ENCODE assay signal across 24 mouse cellular contexts in genomic region chr9:50553547-50553946, GRCm38 (mm10). TPM values are rescaled to one million over a fixed set of nuclear protein-coding genes. Genes with fewer than 3 reads are reported as not detected.
DNase-seq lines count a peak whose midpoint lies in the region; ATAC-seq and TF ChIP-seq lines count a peak whose summit lies in the region.
"Had no signal": no experiment of that assay in that cellular context is flagged by ENCODE, and none has a peak within 500 bp of the region (broad histone marks: within the 10 kb centered on the region; RNA-seq: fewer than 3 reads in every experiment).

No protein-coding gene starts in this region.

- TF ChIP-seq POLR2A in small intestine, adult 2 months (IDR thresholded peaks at IDR 0.05; ENCODE audit: low read depth, low read length) = no peak

- no peak overlapping the region for H3K4me3 ChIP-seq in forebrain, embryonic 13.5 days
- no peak overlapping the region for H3K4me3 ChIP-seq in forebrain, embryonic 16.5 days (replicated peaks; ENCODE audit: low read length)
- no peak overlapping the region for H3K4me3 ChIP-seq in midbrain, embryonic 14.5 days (replicated peaks; ENCODE audit: low read depth, low read length)
- H3K4me3 ChIP-seq in midbrain, embryonic 15.5 days = no peak overlapping the region
- no peak overlapping the region for H3K4me3 ChIP-seq in small intestine, adult 2 months (ENCODE audit: low read depth, low read length)
- H3K4me3 ChIP-seq: limb, embryonic 15.5 days; neural tube, embryonic 13.5 days had no signal

- no peak overlapping the region for H3K4me2 ChIP-seq in forebrain, embryonic 13.5 days
- no peak overlapping the region for H3K4me2 ChIP-seq in forebrain, embryonic 16.5 days (ENCODE audit: low read length)
- no peak overlapping the region for H3K4me2 ChIP-seq in midbrain, embryonic 14.5 days (ENCODE audit: low read length)
- H3K4me2 ChIP-seq in midbrain, embryonic 15.5 days = no peak overlapping the region
- H3K4me2 ChIP-seq: limb, embryonic 15.5 days; neural tube, embryonic 13.5 days had no signal

- no peak for DNase-seq in midbrain, embryonic 14.5 days
- no peak for DNase-seq in cerebellum, adult 8-10 months
- no peak for DNase-seq in lung, postnatal 10 days
- DNase-seq: adrenal gland, postnatal 36 days; cerebellum, postnatal 10 days; gastrocnemius, postnatal 14 days; kidney, adult 18-20 months; kidney, postnatal 10 days; lung, adult 18-20 months; right cerebral cortex, postnatal 14 days; thymus, adult 2 months had no signal

- no peak overlapping the region for H3K9ac ChIP-seq in forebrain, embryonic 13.5 days
- H3K9ac ChIP-seq in forebrain, embryonic 16.5 days (replicated peaks; ENCODE audit: low read depth, low read length) = no peak overlapping the region
- H3K9ac ChIP-seq in midbrain, embryonic 14.5 days (replicated peaks; ENCODE audit: low read length) = no peak overlapping the region
- H3K9ac ChIP-seq in midbrain, embryonic 15.5 days = no peak overlapping the region
- H3K9ac ChIP-seq: hindbrain, embryonic 14.5 days; limb, embryonic 15.5 days; neural tube, embryonic 13.5 days had no signal

- peak overlapping the region; percentile 86; the same call in 1 of the 2 replicates for H3K27ac ChIP-seq in forebrain, embryonic 13.5 days
- H3K27ac ChIP-seq in forebrain, embryonic 16.5 days (ENCODE audit: low read length) = no peak overlapping the region
- 0 out of 2 replicates have a peak overlapping the region, but pooled peaks have one; percentile 91 for H3K27ac ChIP-seq in midbrain, embryonic 14.5 days (replicated peaks; ENCODE audit: low read depth, low read length)
- no peak overlapping the region for H3K27ac ChIP-seq in midbrain, embryonic 15.5 days
- peak overlapping the region; percentile 90 for H3K27ac ChIP-seq in small intestine, adult 2 months (ENCODE audit: insufficient read depth, low read depth, low read length)
- H3K27ac ChIP-seq: limb, embryonic 15.5 days had no signal

- no peak for ATAC-seq in forebrain, embryonic 13.5 days
- no peak for ATAC-seq in forebrain, embryonic 16.5 days
- ATAC-seq in midbrain, embryonic 14.5 days (ENCODE audit: low FRiP score, low TSS enrichment) = no peak
- ATAC-seq in midbrain, embryonic 15.5 days (replicated peaks) = no peak
- ATAC-seq in granulocyte monocyte progenitor cell, adult 5-6 weeks (replicated peaks; ENCODE audit: poor library complexity, severe bottlenecking) = peak; percentile 60

- WGBS in forebrain, embryonic 13.5 days = 89% methylated on average over 2 of the region's 2 CpGs
- 95% methylated on average over 2 of the region's 2 CpGs for WGBS in forebrain, embryonic 16.5 days
- 78% methylated on average over 2 of the region's 2 CpGs for WGBS in midbrain, embryonic 14.5 days
- 84% methylated on average over 2 of the region's 2 CpGs for WGBS in midbrain, embryonic 15.5 days
- WGBS in small intestine, adult 2 months = 50% methylated on average over 2 of the region's 2 CpGs

- no peaks in the 10 kb centered on the region for H3K27me3 ChIP-seq in forebrain, embryonic 13.5 days
- H3K27me3 ChIP-seq in forebrain, embryonic 16.5 days (replicated peaks; ENCODE audit: control insufficient read depth, insufficient read depth, low read length) = no peaks in the 10 kb centered on the region
- no peaks in the 10 kb centered on the region for H3K27me3 ChIP-seq in midbrain, embryonic 14.5 days (ENCODE audit: control insufficient read depth, insufficient read depth, low read length)
- H3K27me3 ChIP-seq in midbrain, embryonic 15.5 days (replicated peaks) = no peaks in the 10 kb centered on the region
- no peaks in the 10 kb centered on the region for H3K27me3 ChIP-seq in small intestine, adult 2 months (ENCODE audit: control insufficient read depth, insufficient read depth, low read length)
- H3K27me3 ChIP-seq: limb, embryonic 15.5 days; neural tube, embryonic 13.5 days had no signal

- H3K4me1 ChIP-seq in forebrain, embryonic 13.5 days = peaks cover 19% of the 10 kb centered on the region
- H3K4me1 ChIP-seq in forebrain, embryonic 16.5 days (replicated peaks; ENCODE audit: control insufficient read depth, insufficient read depth, low read length) = peaks cover 13% of the 10 kb centered on the region
- H3K4me1 ChIP-seq in midbrain, embryonic 14.5 days (ENCODE audit: control insufficient read depth, insufficient read depth, low read length) = peaks cover 8% of the 10 kb centered on the region
- peaks cover 16% of the 10 kb centered on the region for H3K4me1 ChIP-seq in midbrain, embryonic 15.5 days
- peaks cover 6% of the 10 kb centered on the region; the same call in 1 of the 2 replicates for H3K4me1 ChIP-seq in small intestine, adult 2 months (ENCODE audit: control insufficient read depth, insufficient read depth, insufficient read length, low read length)

- no peaks in the 10 kb centered on the region for H3K9me3 ChIP-seq in forebrain, embryonic 13.5 days (replicated peaks)
- no peaks in the 10 kb centered on the region for H3K9me3 ChIP-seq in forebrain, embryonic 16.5 days (ENCODE audit: control insufficient read depth, low read length)
- no peaks in the 10 kb centered on the region for H3K9me3 ChIP-seq in midbrain, embryonic 14.5 days (ENCODE audit: control insufficient read depth, low read length)
- no peaks in the 10 kb centered on the region for H3K9me3 ChIP-seq in midbrain, embryonic 15.5 days
- H3K9me3 ChIP-seq: limb, embryonic 15.5 days; neural tube, embryonic 13.5 days had no signal

- no peaks in the 10 kb centered on the region for H3K36me3 ChIP-seq in forebrain, embryonic 13.5 days (ENCODE audit: poor library complexity, severe bottlenecking)
- no peaks in the 10 kb centered on the region for H3K36me3 ChIP-seq in forebrain, embryonic 16.5 days (ENCODE audit: control insufficient read depth, insufficient read depth)
- no peaks in the 10 kb centered on the region for H3K36me3 ChIP-seq in midbrain, embryonic 14.5 days (ENCODE audit: control insufficient read depth, insufficient read depth, low read length)
- H3K36me3 ChIP-seq in midbrain, embryonic 15.5 days (replicated peaks) = no peaks in the 10 kb centered on the region
- H3K36me3 ChIP-seq in small intestine, adult 2 months (ENCODE audit: control insufficient read depth, insufficient read depth, low read length) = peaks cover 2% of the 10 kb centered on the region; the same call in 1 of the 2 replicates
- H3K36me3 ChIP-seq: limb, embryonic 15.5 days; neural tube, embryonic 13.5 days had no signal

- no peak for TF ChIP-seq CTCF in small intestine, adult 2 months (IDR thresholded peaks at IDR 0.05; ENCODE audit: extremely low read depth, insufficient read length, insufficient replicate concordance, low read depth, low read length)

RNA-seq across cellular contexts. Expression of gene Il18, which starts 1.1 kb away (rescaled TPM):
- 16.4 and 17.3 TPM in 2 replicates for polyA plus RNA-seq in forebrain, embryonic 13.5 days (2015; fragmentation: Nextera tagmentation; extraction: Ambion mirVana)
- 15.8 and 16.5 TPM in 2 replicates for polyA plus RNA-seq in forebrain, embryonic 16.5 days (2015; fragmentation: Nextera tagmentation; extraction: Ambion mirVana)
- 21.7 and 23.1 TPM in 2 replicates for polyA plus RNA-seq in midbrain, embryonic 14.5 days (2014; fragmentation: Nextera tagmentation; extraction: Ambion mirVana)
- polyA plus RNA-seq in midbrain, embryonic 15.5 days (2015; fragmentation: Nextera tagmentation; extraction: Ambion mirVana) = 19.3 and 19.6 TPM in 2 replicates
- 1.0 and 4.5 TPM in 2 replicates for total RNA-seq in granulocyte monocyte progenitor cell, adult 5-6 weeks (2014; fragmentation: Nextera tagmentation)
- total RNA-seq in granulocyte monocyte progenitor cell, adult 5-6 weeks (2017) = 2.6 and 4.2 TPM in 2 replicates
- polyA plus RNA-seq in small intestine, adult 2 months (2012; rRNA removed) = 5.7 and 11.2 TPM in 2 replicates

RNA-seq across cellular contexts. Expression of gene Bco2, which starts 1.4 kb away (rescaled TPM):
- 0.20 and 0.37 TPM in 2 replicates for polyA plus RNA-seq in forebrain, embryonic 13.5 days (2015; fragmentation: Nextera tagmentation; extraction: Ambion mirVana)
- 0.52 and 0.61 TPM in 2 replicates for polyA plus RNA-seq in forebrain, embryonic 16.5 days (2015; fragmentation: Nextera tagmentation; extraction: Ambion mirVana)
- polyA plus RNA-seq in midbrain, embryonic 14.5 days (2014; fragmentation: Nextera tagmentation; extraction: Ambion mirVana) = 0.20 and 0.23 TPM in 2 replicates
- 0.31 and 0.45 TPM in 2 replicates for polyA plus RNA-seq in midbrain, embryonic 15.5 days (2015; fragmentation: Nextera tagmentation; extraction: Ambion mirVana)
- total RNA-seq in granulocyte monocyte progenitor cell, adult 5-6 weeks (2014; fragmentation: Nextera tagmentation) = not detected in 2 replicates
- 0.62 and 1.0 TPM in 2 replicates for total RNA-seq in granulocyte monocyte progenitor cell, adult 5-6 weeks (2017)
- polyA plus RNA-seq in small intestine, adult 2 months (2012; rRNA removed) = 5.5 and 8.5 TPM in 2 replicates

RNA-seq across cellular contexts. Expression of gene Tex12, which starts 7.6 kb away (rescaled TPM):
- 0.18 TPM in 1 of 2 replicates, not detected in the other for polyA plus RNA-seq in forebrain, embryonic 13.5 days (2015; fragmentation: Nextera tagmentation; extraction: Ambion mirVana)
- not detected in 2 replicates for polyA plus RNA-seq in forebrain, embryonic 16.5 days (2015; fragmentation: Nextera tagmentation; extraction: Ambion mirVana)
- polyA plus RNA-seq in midbrain, embryonic 14.5 days (2014; fragmentation: Nextera tagmentation; extraction: Ambion mirVana) = 0.22 and 0.33 TPM in 2 replicates
- polyA plus RNA-seq in midbrain, embryonic 15.5 days (2015; fragmentation: Nextera tagmentation; extraction: Ambion mirVana) = 0.18 and 0.26 TPM in 2 replicates
- not detected in 2 replicates for total RNA-seq in granulocyte monocyte progenitor cell, adult 5-6 weeks (2014; fragmentation: Nextera tagmentation)
- total RNA-seq in granulocyte monocyte progenitor cell, adult 5-6 weeks (2017) = not detected in 2 replicates
- 0.10 TPM in 1 of 2 replicates, not detected in the other for polyA plus RNA-seq in small intestine, adult 2 months (2012; rRNA removed)
- total RNA-seq: adrenal gland, postnatal 36 days; gastrocnemius, postnatal 14 days; layer of hippocampus, adult 8-10 months; left cerebral cortex, postnatal 10 days had no signal
- polyA plus RNA-seq: heart, postnatal 0 days; hindbrain, embryonic 14.5 days; limb, embryonic 15.5 days; neural tube, embryonic 13.5 days; stomach, embryonic 14.5 days; thymus, adult 2 months; urinary bladder, adult 2 months had no signal

RNA-seq across cellular contexts. Expression of gene Pts, which starts 25.0 kb away (rescaled TPM):
- polyA plus RNA-seq in forebrain, embryonic 13.5 days (2015; fragmentation: Nextera tagmentation; extraction: Ambion mirVana) = 97.0 and 102 TPM in 2 replicates
- polyA plus RNA-seq in forebrain, embryonic 16.5 days (2015; fragmentation: Nextera tagmentation; extraction: Ambion mirVana) = 86.8 and 94.1 TPM in 2 replicates
- 118 and 122 TPM in 2 replicates for polyA plus RNA-seq in midbrain, embryonic 14.5 days (2014; fragmentation: Nextera tagmentation; extraction: Ambion mirVana)
- polyA plus RNA-seq in midbrain, embryonic 15.5 days (2015; fragmentation: Nextera tagmentation; extraction: Ambion mirVana) = 106 and 111 TPM in 2 replicates
- 107 and 145 TPM in 2 replicates for total RNA-seq in granulocyte monocyte progenitor cell, adult 5-6 weeks (2014; fragmentation: Nextera tagmentation)
- total RNA-seq in granulocyte monocyte progenitor cell, adult 5-6 weeks (2017) = 77.5 and 108 TPM in 2 replicates
- 10.4 and 14.9 TPM in 2 replicates for polyA plus RNA-seq in small intestine, adult 2 months (2012; rRNA removed)

RNA-seq across cellular contexts. Expression of gene Sdhd, which starts 50.1 kb away (rescaled TPM):
- polyA plus RNA-seq in forebrain, embryonic 13.5 days (2015; fragmentation: Nextera tagmentation; extraction: Ambion mirVana) = 214 and 228 TPM in 2 replicates
- polyA plus RNA-seq in forebrain, embryonic 16.5 days (2015; fragmentation: Nextera tagmentation; extraction: Ambion mirVana) = 205 and 215 TPM in 2 replicates
- 234 and 235 TPM in 2 replicates for polyA plus RNA-seq in midbrain, embryonic 14.5 days (2014; fragmentation: Nextera tagmentation; extraction: Ambion mirVana)
- polyA plus RNA-seq in midbrain, embryonic 15.5 days (2015; fragmentation: Nextera tagmentation; extraction: Ambion mirVana) = 232 and 244 TPM in 2 replicates
- total RNA-seq in granulocyte monocyte progenitor cell, adult 5-6 weeks (2014; fragmentation: Nextera tagmentation) = 172 and 230 TPM in 2 replicates
- total RNA-seq in granulocyte monocyte progenitor cell, adult 5-6 weeks (2017) = 178 and 221 TPM in 2 replicates
- 307 and 325 TPM in 2 replicates for polyA plus RNA-seq in small intestine, adult 2 months (2012; rRNA removed)

Comparison
In these comparisons a context has a peak if more than half of its experiments do, and no peak if none do; other contexts are left out.
1. H3K27ac ChIP-seq: peak in forebrain, embryonic 13.5 days (single experiment), midbrain, embryonic 14.5 days (single experiment) and small intestine, adult 2 months (single experiment); none in forebrain, embryonic 16.5 days (single experiment) and midbrain, embryonic 15.5 days (single experiment).